Mouse (Mus musculus) urinary bladder, postnatal 0 days (tissue): ENCODE data around the gene Dop1b. TPM values are rescaled to one million over a fixed set of nuclear protein-coding genes. Genes with fewer than 3 reads are reported as not detected.

ENCODE experiments used
- polyA plus RNA-seq: library from polyadenylated mRNA; unstranded; fragments of >200 nt; fragmentation: Nextera tagmentation; extraction: Ambion mirVana; gene quantifications from 2 replicates; pipeline ENCODE4 v1.2.1, GENCODE M21; 2015

Gene Dop1b
- 8.7 and 10.3 TPM in 2 replicates for polyA plus RNA-seq

GRCm38 (mm10) chr16:93711411-93712188 lies at the start of gene Dop1b:
Gene Dop1b (plus strand): TSS chr16:93711904.

GRCm38 (mm10) chr16:93682689-93683507 lies 28.8 kb upstream of the Dop1b start, which contains the start of gene Cbr3:
Gene Cbr3 (plus strand): TSS chr16:93683215.

GRCm38 (mm10) chr16:93831627-93832395 lies 120.1 kb downstream of the Dop1b start, which contains the start of gene Morc3:
Gene Morc3 (plus strand): TSS chr16:93832121.

Other genes starting within 250 kb of the Dop1b start
- gene Setd4, start 107.8 kb upstream of the Dop1b start, polyA plus RNA-seq, result 4.1 and 7.0 TPM in 2 replicates
- 34.5 and 36.5 TPM in 2 replicates for gene Cbr1, start 106.1 kb upstream of the Dop1b start, polyA plus RNA-seq
- gene Gm5678, start 83.8 kb upstream of the Dop1b start, polyA plus RNA-seq, result not detected in 2 replicates
- gene Cbr3, start 28.7 kb upstream of the Dop1b start, polyA plus RNA-seq, result 5.5 and 5.6 TPM in 2 replicates
- 20.5 and 21.3 TPM in 2 replicates for gene Morc3, start 120.2 kb downstream of the Dop1b start, polyA plus RNA-seq
- gene Chaf1b, start 172.0 kb downstream of the Dop1b start, polyA plus RNA-seq, result 14.9 and 19.0 TPM in 2 replicates